Mouse (Mus musculus): ENCODE data around the gene Clec14a.

GRCm38 (mm10) chr12:58225644-58226043 lies 43.4 kb downstream of the Clec14a start:
- no peak for TF ChIP-seq EP300 (IDR thresholded peaks at IDR 0.05; ENCODE audit: low read length)
- TF ChIP-seq POLR2A (IDR thresholded peaks at IDR 0.05; ENCODE audit: low read depth, low read length) = no peak
- no peak for TF ChIP-seq CHD2 (IDR thresholded peaks at IDR 0.05; ENCODE audit: low read length)
- no peak for TF ChIP-seq TCF12 (IDR thresholded peaks at IDR 0.05; ENCODE audit: low read depth, low read length)

All from CH12.LX (cell line).